Mouse (Mus musculus): Measurements from ENCODE around the gene Spata32. TPM values are rescaled to one million over a fixed set of nuclear protein-coding genes. Genes with fewer than 3 reads are reported as not detected.

The Spata32 gene
- total and polyA plus RNA-seq, 3 experiments = not detected

DNA sequence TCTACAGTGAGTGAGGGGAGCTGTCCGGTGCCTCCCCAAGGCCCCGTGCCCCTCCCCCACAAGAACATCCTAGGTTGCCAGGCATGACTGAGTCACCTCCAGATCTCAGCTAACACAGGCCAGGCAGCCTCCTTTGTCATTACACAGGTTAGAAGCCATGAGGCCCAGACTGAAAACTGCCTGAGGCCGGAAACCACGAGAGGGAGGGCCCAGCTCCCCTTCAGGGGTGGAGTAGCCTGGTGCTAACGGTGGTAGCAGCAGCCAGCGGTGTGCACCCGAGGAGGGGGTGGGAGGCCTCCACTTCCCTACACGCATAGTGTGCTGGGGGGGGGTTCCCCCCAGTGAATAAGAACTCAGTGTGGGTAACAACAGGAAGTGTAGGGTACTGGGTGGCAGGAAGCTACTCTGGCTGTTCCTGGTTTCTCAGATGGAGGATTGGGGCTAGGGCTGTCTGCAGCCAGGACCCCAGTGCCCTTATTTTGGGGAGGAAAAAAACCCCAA lies 43.3 kb downstream of the Spata32 start (continued):
- no peak for TF ChIP-seq GABPA (IDR thresholded peaks at IDR 0.05; ENCODE audit: insufficient replicate concordance, low read depth, low read length)
- TF ChIP-seq MAZ (IDR thresholded peaks at IDR 0.05; ENCODE audit: low read depth, low read length) = peak; percentile 98
- peak; percentile 91; the same call in 1 of the 2 replicates for TF ChIP-seq SIN3A (IDR thresholded peaks at IDR 0.05; ENCODE audit: low read length)
- peak; percentile 67 for TF ChIP-seq NELFE (IDR thresholded peaks at IDR 0.05; ENCODE audit: low read depth, low read length)
- 0 out of 2 replicates have a peak, but pooled peaks have one; percentile 57 for TF ChIP-seq RCOR1 (conservative IDR thresholded peaks at IDR 0.05; ENCODE audit: low read depth, low read length)
- TF ChIP-seq MYC (IDR thresholded peaks at IDR 0.05; ENCODE audit: low read depth, low read length) = peak; percentile 95
- TF ChIP-seq USF2 (conservative IDR thresholded peaks at IDR 0.05; ENCODE audit: low read depth, low read length) = no peak
- TF ChIP-seq ETS1 (conservative IDR thresholded peaks at IDR 0.05; ENCODE audit: low read depth, low read length) = peak; percentile 94
- peak; percentile 91 for TF ChIP-seq IRF4 (IDR thresholded peaks at IDR 0.05; ENCODE audit: low read depth, low read length)

DNA sequence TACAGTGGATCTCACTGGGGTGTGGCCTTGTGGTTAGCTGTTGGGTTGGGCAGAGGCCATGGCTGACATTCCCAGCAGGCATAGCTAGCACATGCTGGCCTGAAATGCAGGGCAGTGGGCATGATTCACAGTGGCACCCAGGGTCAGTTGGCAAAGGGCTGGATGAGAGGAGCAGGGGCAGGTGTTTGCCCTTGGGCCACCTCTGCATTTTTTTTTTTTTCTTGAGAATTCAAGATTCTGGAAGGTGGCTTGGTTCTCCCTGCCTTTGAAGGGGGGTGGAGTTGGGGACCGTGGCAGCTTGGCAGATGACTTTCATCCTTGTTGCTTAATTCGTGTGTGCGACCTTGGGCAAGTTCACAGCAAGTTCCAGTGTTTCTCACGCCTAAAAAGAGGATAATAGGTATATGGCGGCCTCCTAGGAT lies 43.8 kb downstream of the Spata32 start:
- in situ Hi-C loops (cut with MboI; ENCODE audit: low pct_ligation_motif_present, low pct_unique_long_range_greater_than_20kb, low sequenced_read_pairs) = loop anchor here (5.0 to 25.0 kb wide), 3 partner anchors 98 to 388 kb away; no protein-coding TSS in a partner anchor
- Histone ChIP-seq H3K79me2 (replicated peaks; ENCODE audit: control insufficient read depth, extremely low read depth, insufficient read depth, poor library complexity, severe bottlenecking) (peaks cover 64% of the 10 kb centered on the region), H3K4me1 (ENCODE audit: control insufficient read depth in 1 of 2, insufficient read depth in 2 of 2) (peaks cover 38 to 89% of the 10 kb centered on the region in 2 experiments), H3K4me2 (ENCODE audit: insufficient read depth, low read depth, poor library complexity, severe bottlenecking) (peak overlapping the region; percentile 93), H3K36me3 (replicated peaks in 1 of 2; ENCODE audit: control insufficient read depth in 1 of 2, insufficient read depth in 1 of 2, low read length in 1 of 2) (peaks cover 3 to 9% of the 10 kb centered on the region in 2 experiments), H3K9me3 (replicated peaks; ENCODE audit: low read length) (no peaks in the 10 kb centered on the region), H3K9ac (ENCODE audit: insufficient read depth, low read depth) (peak overlapping the region; percentile 58), H3K27ac (ENCODE audit: insufficient read depth, low read depth) (peak overlapping the region; percentile 99), H3K27me3 (replicated peaks) (no peaks in the 10 kb centered on the region), H3K4me3 (replicated peaks in 1 of 3; ENCODE audit: low read depth in 2 of 3, low read length in 2 of 3, poor library complexity in 1 of 3) (peak overlapping the region; percentile 21 to 69 (median 23))
- dilution Hi-C loops (cut with MboI; ENCODE audit: extremely low pct_ligation_motif_present, extremely low pct_unique_long_range_greater_than_20kb, low sequenced_read_pairs) = no loop called here
- TF ChIP-seq RAD21 (IDR thresholded peaks at IDR 0.05; ENCODE audit: low read depth, low read length) (no peak), BHLHE40 (IDR thresholded peaks at IDR 0.05; ENCODE audit: low read depth, low read length) (no peak), CHD1 (IDR thresholded peaks at IDR 0.05; ENCODE audit: low read depth, low read length) (no peak; the same call in 1 of the 2 replicates), IRF4 (IDR thresholded peaks at IDR 0.05; ENCODE audit: low read depth, low read length) (peak; percentile 43), ELF1 (IDR thresholded peaks at IDR 0.05; ENCODE audit: low read depth, low read length) (0 out of 2 replicates have a peak, but pooled peaks have one; percentile 7), JUN (IDR thresholded peaks at IDR 0.05; ENCODE audit: insufficient read depth, low read depth, low read length) (no peak), SMC3 (IDR thresholded peaks at IDR 0.05; ENCODE audit: low read depth, low read length) (peak; percentile 16; the same call in 1 of the 2 replicates), ZMIZ1 (IDR thresholded peaks at IDR 0.05; ENCODE audit: low read depth, low read length) (no peak), MXI1 (IDR thresholded peaks at IDR 0.05; ENCODE audit: low read depth, low read length) (no peak), PAX5 (IDR thresholded peaks at IDR 0.05; ENCODE audit: low read length) (no peak), UBTF (IDR thresholded peaks at IDR 0.05; ENCODE audit: low read depth, low read length) (no peak), MYC (IDR thresholded peaks at IDR 0.05; ENCODE audit: low read depth, low read length) (no peak; the same call in 1 of the 2 replicates), POLR2A (IDR thresholded peaks at IDR 0.05; ENCODE audit: low read depth, low read length) (no peak), ZNF384 (IDR thresholded peaks at IDR 0.05; ENCODE audit: low read depth, low read length) (peak; percentile 76), TCF12 (IDR thresholded peaks at IDR 0.05; ENCODE audit: low read depth, low read length) (peak; percentile 17; the same call in 1 of the 2 replicates), CHD2 (IDR thresholded peaks at IDR 0.05; ENCODE audit: low read length) (no peak), JUND (conservative IDR thresholded peaks at IDR 0.05; ENCODE audit: low read depth, low read length) (no peak), EP300 (IDR thresholded peaks at IDR 0.05; ENCODE audit: low read length) (no peak), TBP (conservative IDR thresholded peaks at IDR 0.05; ENCODE audit: low read depth, low read length) (0 out of 2 replicates have a peak, but pooled peaks have one; percentile 17), HCFC1 (IDR thresholded peaks at IDR 0.05; ENCODE audit: low read depth, low read length) (no peak), NELFE (IDR thresholded peaks at IDR 0.05; ENCODE audit: low read depth, low read length) (no peak), MAX (IDR thresholded peaks at IDR 0.05; ENCODE audit: low read length) (peak; percentile 55)
- peak; percentile 33 for DNase-seq (ENCODE audit: extremely low read depth)

All from CH12.LX (cell line).